Mouse (Mus musculus): ENCODE results near the gene Gm49601. TPM values are rescaled to one million over a fixed set of nuclear protein-coding genes. Genes with fewer than 3 reads are reported as not detected.
A peak's percentile ranks its signal among the peaks of the same experiment; 100 is the strongest.

Gene Gm49601
- total and polyA plus RNA-seq, 2 experiments = not detected

DNA sequence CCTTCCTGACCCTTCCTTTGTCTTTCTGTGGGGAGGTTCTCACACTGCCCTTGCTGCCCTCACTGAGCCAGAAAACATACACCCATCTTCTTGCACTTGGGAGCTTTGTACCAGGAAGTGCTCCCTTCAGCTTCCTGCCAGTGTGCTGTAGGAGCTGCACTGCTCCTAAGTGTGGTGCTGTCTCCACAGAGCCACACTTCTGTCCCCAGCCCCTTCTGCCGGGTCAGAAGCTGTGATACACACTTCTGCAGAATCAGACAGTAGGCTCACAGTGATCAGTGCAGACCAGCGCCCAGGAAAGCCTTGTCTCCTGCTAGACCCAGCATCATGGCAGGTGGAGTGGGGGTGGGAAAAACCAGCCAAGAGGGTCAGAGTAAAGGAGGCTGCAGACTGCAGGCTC is 6.6 kb upstream of the Gm49601 start:
- H3K79me2 ChIP-seq (ENCODE audit: control insufficient read depth, insufficient read depth, low read length) = no peaks in the 10 kb centered on the region
- H3K27me3 ChIP-seq (ENCODE audit: control insufficient read depth, insufficient read depth, low read length) = no peaks in the 10 kb centered on the region
- H3K4me3 ChIP-seq (ENCODE audit: insufficient read depth, low read depth, low read length) = no peak overlapping the region
- H3K36me3 ChIP-seq (ENCODE audit: control insufficient read depth, insufficient read depth, low read length) = no peaks in the 10 kb centered on the region
- H3K4me1 ChIP-seq (ENCODE audit: control insufficient read depth, insufficient read depth, low read length) = no peaks in the 10 kb centered on the region; the same call in 1 of the 2 replicates
- H3K27ac ChIP-seq (replicated peaks; ENCODE audit: insufficient read depth, low read depth, low read length) = no peak overlapping the region
- no peak for DNase-seq (ENCODE audit: extremely low read depth, low read depth, low spot score)
- TF ChIP-seq POLR2A (IDR thresholded peaks at IDR 0.05; ENCODE audit: extremely low read depth, insufficient read depth, low read length) (no peak), CTCF (IDR thresholded peaks at IDR 0.05; ENCODE audit: low read depth, low read length) (no peak)
- WGBS = 79% methylated on average over 2 of the region's 2 CpGs
- H3K9ac ChIP-seq (ENCODE audit: low read depth, low read length) = no peak overlapping the region

GRCm38 (mm10) chr16:18632059-18632458 is 5.8 kb upstream of the Gm49601 start:
- no peaks in the 10 kb centered on the region for H3K27me3 ChIP-seq (ENCODE audit: control insufficient read depth, insufficient read depth, low read length)
- H3K27ac ChIP-seq (replicated peaks; ENCODE audit: insufficient read depth, low read depth, low read length) = no peak overlapping the region
- DNase-seq (ENCODE audit: extremely low read depth, low read depth, low spot score) = no peak
- H3K4me1 ChIP-seq (ENCODE audit: control insufficient read depth, insufficient read depth, low read length) = no peaks in the 10 kb centered on the region; the same call in 1 of the 2 replicates
- H3K79me2 ChIP-seq (ENCODE audit: control insufficient read depth, insufficient read depth, low read length) = no peaks in the 10 kb centered on the region
- no peaks in the 10 kb centered on the region for H3K36me3 ChIP-seq (ENCODE audit: control insufficient read depth, insufficient read depth, low read length)
- H3K4me3 ChIP-seq (ENCODE audit: insufficient read depth, low read depth, low read length) = no peak overlapping the region
- WGBS = 46% methylated on average over 3 of the region's 3 CpGs
- no peak overlapping the region for H3K9ac ChIP-seq (ENCODE audit: low read depth, low read length)
- TF ChIP-seq CTCF (IDR thresholded peaks at IDR 0.05; ENCODE audit: low read depth, low read length) (no peak), POLR2A (IDR thresholded peaks at IDR 0.05; ENCODE audit: extremely low read depth, insufficient read depth, low read length) (no peak)

DNA sequence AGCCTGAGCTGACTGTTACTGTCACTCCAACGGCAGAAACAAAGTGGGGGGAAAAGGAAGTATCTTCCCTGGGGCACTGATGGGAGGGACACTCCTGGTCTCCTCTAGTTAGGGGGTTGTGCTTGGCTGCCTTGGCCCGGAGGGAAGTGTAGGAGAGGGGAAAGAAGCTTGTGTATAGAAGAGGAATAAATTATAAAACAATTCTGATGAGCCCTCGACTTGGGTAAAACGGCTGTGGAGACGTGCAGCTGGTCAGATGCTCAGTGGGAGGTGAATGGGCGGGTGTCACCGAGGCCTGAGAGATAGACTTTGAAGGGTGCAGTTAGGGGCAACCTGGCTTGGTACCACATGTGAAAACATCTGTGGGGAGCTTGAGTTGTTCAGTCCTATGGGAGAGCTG is 4.9 kb upstream of the Gm49601 start:
- Histone ChIP-seq H3K36me3 (ENCODE audit: control insufficient read depth, insufficient read depth, low read length) (no peaks in the 10 kb centered on the region), H3K4me3 (ENCODE audit: insufficient read depth, low read depth, low read length) (no peak overlapping the region), H3K27ac (replicated peaks; ENCODE audit: insufficient read depth, low read depth, low read length) (no peak overlapping the region), H3K79me2 (ENCODE audit: control insufficient read depth, insufficient read depth, low read length) (no peaks in the 10 kb centered on the region), H3K9ac (ENCODE audit: low read depth, low read length) (no peak overlapping the region), H3K27me3 (ENCODE audit: control insufficient read depth, insufficient read depth, low read length) (peaks cover 1% of the 10 kb centered on the region; the same call in 1 of the 2 replicates), H3K4me1 (ENCODE audit: control insufficient read depth, insufficient read depth, low read length) (peaks cover 2% of the 10 kb centered on the region)
- TF ChIP-seq POLR2A (IDR thresholded peaks at IDR 0.05; ENCODE audit: extremely low read depth, insufficient read depth, low read length) = no peak
- TF ChIP-seq CTCF (IDR thresholded peaks at IDR 0.05; ENCODE audit: low read depth, low read length) = no peak
- WGBS = 70% methylated on average over 7 of the region's 7 CpGs
- DNase-seq (ENCODE audit: extremely low read depth, low read depth, low spot score) = no peak

DNA sequence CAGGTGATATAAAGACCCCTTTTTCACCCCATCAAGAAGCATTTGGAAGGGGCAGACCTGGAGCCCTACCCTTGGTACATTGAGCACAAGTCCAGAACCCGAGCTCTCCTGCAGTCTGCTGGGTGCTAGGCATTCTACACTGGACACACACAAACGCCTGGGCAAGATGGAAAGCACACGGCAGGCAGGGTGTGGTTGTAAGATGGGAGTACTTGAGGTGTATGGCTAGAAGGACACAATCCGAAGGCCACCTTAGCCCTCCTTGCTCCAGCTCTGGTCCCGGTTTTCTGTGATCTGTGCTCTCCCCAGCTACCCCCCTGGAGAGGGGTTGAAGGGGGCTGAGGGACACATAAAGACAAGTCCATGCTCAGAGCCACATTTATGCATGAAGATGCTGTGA is 4.1 kb upstream of the Gm49601 start:
- TF ChIP-seq POLR2A (IDR thresholded peaks at IDR 0.05; ENCODE audit: extremely low read depth, insufficient read depth, low read length) (no peak), CTCF (IDR thresholded peaks at IDR 0.05; ENCODE audit: low read depth, low read length) (no peak)

GRCm38 (mm10) chr16:18629390-18630231 is 3.4 kb upstream of the Gm49601 start, which contains the start of gene Sept5:
Gene Sept5 (minus strand): TSS chr16:18629954.
- WGBS = under 1% methylated on average over 63 of the region's 93 CpGs
- DNase-seq (ENCODE audit: extremely low read depth, low read depth, low spot score) = no peak
- H3K36me3 ChIP-seq (ENCODE audit: control insufficient read depth, insufficient read depth, low read length) = no peaks in the 10 kb centered on the region
- H3K9ac ChIP-seq (ENCODE audit: low read depth, low read length) = peak within 1 kb of the TSS; percentile 64
- no peaks in the 10 kb centered on the region for H3K79me2 ChIP-seq (ENCODE audit: control insufficient read depth, insufficient read depth, low read length)
- peak within 1 kb of the TSS; percentile 74 for H3K4me3 ChIP-seq (ENCODE audit: insufficient read depth, low read depth, low read length)
- peaks cover 2% of the 10 kb centered on the region for H3K4me1 ChIP-seq (ENCODE audit: control insufficient read depth, insufficient read depth, low read length)
- H3K27me3 ChIP-seq (ENCODE audit: control insufficient read depth, insufficient read depth, low read length) = peaks cover 5% of the 10 kb centered on the region; the same call in 1 of the 2 replicates
- H3K27ac ChIP-seq (replicated peaks; ENCODE audit: insufficient read depth, low read depth, low read length) = no peak within 1 kb of the TSS
- TF ChIP-seq POLR2A (IDR thresholded peaks at IDR 0.05; ENCODE audit: extremely low read depth, insufficient read depth, low read length) (no peak), CTCF (IDR thresholded peaks at IDR 0.05; ENCODE audit: low read depth, low read length) (no peak)

More for the DNA sequence above, 4.1 kb upstream of the Gm49601 start:
- Histone ChIP-seq H3K27me3 (ENCODE audit: control insufficient read depth, insufficient read depth, low read length) (peaks cover 5% of the 10 kb centered on the region; the same call in 1 of the 2 replicates), H3K9ac (ENCODE audit: low read depth, low read length) (no peak overlapping the region), H3K79me2 (ENCODE audit: control insufficient read depth, insufficient read depth, low read length) (no peaks in the 10 kb centered on the region), H3K27ac (replicated peaks; ENCODE audit: insufficient read depth, low read depth, low read length) (no peak overlapping the region), H3K4me3 (ENCODE audit: insufficient read depth, low read depth, low read length) (no peak overlapping the region), H3K36me3 (ENCODE audit: control insufficient read depth, insufficient read depth, low read length) (no peaks in the 10 kb centered on the region), H3K4me1 (ENCODE audit: control insufficient read depth, insufficient read depth, low read length) (peaks cover 2% of the 10 kb centered on the region)
- DNase-seq (ENCODE audit: extremely low read depth, low read depth, low spot score) = no peak
- 81% methylated on average over 5 of the region's 5 CpGs for WGBS

DNA sequence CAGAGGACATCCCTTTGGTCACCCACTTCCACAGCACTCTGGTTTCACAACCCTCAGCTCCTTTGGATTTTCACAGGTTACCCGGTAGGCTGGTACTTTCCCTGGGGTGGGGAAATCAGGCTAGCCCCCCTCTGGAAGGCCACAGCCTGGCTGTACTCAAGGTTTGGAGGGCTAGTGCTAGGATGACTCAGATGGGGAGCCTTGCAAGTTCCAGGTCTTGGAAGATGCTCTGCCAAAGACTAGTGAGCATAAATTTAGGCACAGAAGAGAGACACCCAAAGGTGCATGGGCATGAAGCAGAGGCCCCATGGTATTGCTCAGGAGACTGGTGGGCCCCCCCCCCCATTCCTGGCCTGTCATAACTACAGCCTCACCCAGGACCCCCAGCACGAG is 2.7 kb upstream of the Gm49601 start:
- Histone ChIP-seq H3K4me3 (ENCODE audit: insufficient read depth, low read depth, low read length) (peak overlapping the region; percentile 74; the same call in 1 of the 2 replicates), H3K4me1 (ENCODE audit: control insufficient read depth, insufficient read depth, low read length) (peaks cover 2% of the 10 kb centered on the region), H3K27ac (replicated peaks; ENCODE audit: insufficient read depth, low read depth, low read length) (no peak overlapping the region), H3K27me3 (ENCODE audit: control insufficient read depth, insufficient read depth, low read length) (peaks cover 5% of the 10 kb centered on the region; the same call in 1 of the 2 replicates), H3K9ac (ENCODE audit: low read depth, low read length) (0 out of 2 replicates have a peak overlapping the region, but pooled peaks have one; percentile 64), H3K36me3 (ENCODE audit: control insufficient read depth, insufficient read depth, low read length) (no peaks in the 10 kb centered on the region), H3K79me2 (ENCODE audit: control insufficient read depth, insufficient read depth, low read length) (no peaks in the 10 kb centered on the region)
- WGBS = 57% methylated on average over 2 of the region's 2 CpGs
- no peak for DNase-seq (ENCODE audit: extremely low read depth, low read depth, low spot score)
- TF ChIP-seq CTCF (IDR thresholded peaks at IDR 0.05; ENCODE audit: low read depth, low read length) (no peak), POLR2A (IDR thresholded peaks at IDR 0.05; ENCODE audit: extremely low read depth, insufficient read depth, low read length) (no peak)

Data from liver, adult 2 months (tissue).